Mouse (Mus musculus): ENCODE data around the gene Micu1. TPM values are rescaled to one million over a fixed set of nuclear protein-coding genes. Genes with fewer than 3 reads are reported as not detected.

The Micu1 gene
- polyA plus RNA-seq, 1 experiment, result 41.8 TPM

GRCm38 (mm10) chr10:59743969-59744368, 41.7 kb downstream of the Micu1 start:
- Histone ChIP-seq H3K4me3 (ENCODE audit: insufficient read depth, low read depth, low read length) (no peak overlapping the region), H3K4me1 (ENCODE audit: control insufficient read depth, insufficient read depth, insufficient read length, low read length) (no peaks in the 10 kb centered on the region), H3K27ac (replicated peaks; ENCODE audit: low read depth, low read length) (no peak overlapping the region)

GRCm38 (mm10) chr10:59747334-59747733, 45.1 kb downstream of the Micu1 start:
- no peak overlapping the region for H3K27ac ChIP-seq (replicated peaks; ENCODE audit: low read depth, low read length)
- no peaks in the 10 kb centered on the region for H3K4me1 ChIP-seq (ENCODE audit: control insufficient read depth, insufficient read depth, insufficient read length, low read length)
- H3K4me3 ChIP-seq (ENCODE audit: insufficient read depth, low read depth, low read length), result no peak overlapping the region

GRCm38 (mm10) chr10:59748699-59749200, 46.5 kb downstream of the Micu1 start:
- H3K4me3 ChIP-seq (ENCODE audit: insufficient read depth, low read depth, low read length), result no peak overlapping the region
- H3K27ac ChIP-seq (replicated peaks; ENCODE audit: low read depth, low read length), result no peak overlapping the region
- no peaks in the 10 kb centered on the region for H3K4me1 ChIP-seq (ENCODE audit: control insufficient read depth, insufficient read depth, insufficient read length, low read length)

- Histone ChIP-seq H3K4me3 (ENCODE audit: insufficient read depth, low read depth, low read length) (no peak overlapping the region), H3K4me1 (ENCODE audit: control insufficient read depth, insufficient read depth, insufficient read length, low read length) (no peaks in the 10 kb centered on the region), H3K27ac (replicated peaks; ENCODE audit: low read depth, low read length) (no peak overlapping the region)
These were observed 51.3 kb downstream of the Micu1 start for GRCm38 (mm10) chr10:59753538-59754069.

GRCm38 (mm10) chr10:59754104-59754503, 51.8 kb downstream of the Micu1 start:
- Histone ChIP-seq H3K27ac (replicated peaks; ENCODE audit: low read depth, low read length) (no peak overlapping the region), H3K4me3 (ENCODE audit: insufficient read depth, low read depth, low read length) (no peak overlapping the region), H3K4me1 (ENCODE audit: control insufficient read depth, insufficient read depth, insufficient read length, low read length) (no peaks in the 10 kb centered on the region)

GRCm38 (mm10) chr10:59754901-59755300, 52.6 kb downstream of the Micu1 start:
- H3K4me3 ChIP-seq (ENCODE audit: insufficient read depth, low read depth, low read length), result no peak overlapping the region
- H3K4me1 ChIP-seq (ENCODE audit: control insufficient read depth, insufficient read depth, insufficient read length, low read length), result no peaks in the 10 kb centered on the region
- H3K27ac ChIP-seq (replicated peaks; ENCODE audit: low read depth, low read length), result no peak overlapping the region

- Histone ChIP-seq H3K4me1 (ENCODE audit: control insufficient read depth, insufficient read depth, insufficient read length, low read length) (no peaks in the 10 kb centered on the region), H3K27ac (replicated peaks; ENCODE audit: low read depth, low read length) (no peak overlapping the region), H3K4me3 (ENCODE audit: insufficient read depth, low read depth, low read length) (no peak overlapping the region)
These were observed 53.4 kb downstream of the Micu1 start for GRCm38 (mm10) chr10:59755681-59756080.

GRCm38 (mm10) chr10:59756090-59756489, 53.8 kb downstream of the Micu1 start:
- Histone ChIP-seq H3K4me1 (ENCODE audit: control insufficient read depth, insufficient read depth, insufficient read length, low read length) (no peaks in the 10 kb centered on the region), H3K27ac (replicated peaks; ENCODE audit: low read depth, low read length) (no peak overlapping the region), H3K4me3 (ENCODE audit: insufficient read depth, low read depth, low read length) (no peak overlapping the region)

GRCm38 (mm10) chr10:59756570-59756969, 54.3 kb downstream of the Micu1 start:
- no peak overlapping the region for H3K4me3 ChIP-seq (ENCODE audit: insufficient read depth, low read depth, low read length)
- no peak overlapping the region for H3K27ac ChIP-seq (replicated peaks; ENCODE audit: low read depth, low read length)
- H3K4me1 ChIP-seq (ENCODE audit: control insufficient read depth, insufficient read depth, insufficient read length, low read length), result no peaks in the 10 kb centered on the region

- Histone ChIP-seq H3K4me3 (ENCODE audit: insufficient read depth, low read depth, low read length) (no peak overlapping the region), H3K27ac (replicated peaks; ENCODE audit: low read depth, low read length) (no peak overlapping the region), H3K4me1 (ENCODE audit: control insufficient read depth, insufficient read depth, insufficient read length, low read length) (no peaks in the 10 kb centered on the region)
These were observed 62.5 kb downstream of the Micu1 start for GRCm38 (mm10) chr10:59764781-59765180.

- no peak overlapping the region for H3K27ac ChIP-seq (replicated peaks; ENCODE audit: low read depth, low read length)
- no peaks in the 10 kb centered on the region for H3K4me1 ChIP-seq (ENCODE audit: control insufficient read depth, insufficient read depth, insufficient read length, low read length)
- H3K4me3 ChIP-seq (ENCODE audit: insufficient read depth, low read depth, low read length), result no peak overlapping the region
These were observed 66.2 kb downstream of the Micu1 start for GRCm38 (mm10) chr10:59768369-59769079.

- Histone ChIP-seq H3K27ac (replicated peaks; ENCODE audit: low read depth, low read length) (no peak overlapping the region), H3K4me3 (ENCODE audit: insufficient read depth, low read depth, low read length) (no peak overlapping the region), H3K4me1 (ENCODE audit: control insufficient read depth, insufficient read depth, insufficient read length, low read length) (no peaks in the 10 kb centered on the region)
These were observed 69.2 kb downstream of the Micu1 start for GRCm38 (mm10) chr10:59771375-59772048.

GRCm38 (mm10) chr10:59772049-59772397, 69.7 kb downstream of the Micu1 start:
- no peak overlapping the region for H3K4me3 ChIP-seq (ENCODE audit: insufficient read depth, low read depth, low read length)
- no peak overlapping the region for H3K27ac ChIP-seq (replicated peaks; ENCODE audit: low read depth, low read length)
- H3K4me1 ChIP-seq (ENCODE audit: control insufficient read depth, insufficient read depth, insufficient read length, low read length), result no peaks in the 10 kb centered on the region

- Histone ChIP-seq H3K4me3 (ENCODE audit: insufficient read depth, low read depth, low read length) (no peak overlapping the region), H3K4me1 (ENCODE audit: control insufficient read depth, insufficient read depth, insufficient read length, low read length) (no peaks in the 10 kb centered on the region), H3K27ac (replicated peaks; ENCODE audit: low read depth, low read length) (no peak overlapping the region)
These were observed 71.3 kb downstream of the Micu1 start for GRCm38 (mm10) chr10:59773441-59774140.

GRCm38 (mm10) chr10:59774141-59774534, 71.9 kb downstream of the Micu1 start:
- Histone ChIP-seq H3K4me3 (ENCODE audit: insufficient read depth, low read depth, low read length) (no peak overlapping the region), H3K27ac (replicated peaks; ENCODE audit: low read depth, low read length) (no peak overlapping the region), H3K4me1 (ENCODE audit: control insufficient read depth, insufficient read depth, insufficient read length, low read length) (no peaks in the 10 kb centered on the region)
